Mouse (Mus musculus) right cerebral cortex, postnatal 14 days (tissue): Measurements from ENCODE around the gene Naaladl2.
"Not testable (repeated sequence)": the region's sequence is repeated elsewhere in the genome, so short reads cannot be mapped to it uniquely, and the experiment has no call there.

ENCODE experiments used
- DNase-seq: peaks from one replicate; pipeline ENCODE4 v3.0.0; 2022

Naaladl2 gene

DNA sequence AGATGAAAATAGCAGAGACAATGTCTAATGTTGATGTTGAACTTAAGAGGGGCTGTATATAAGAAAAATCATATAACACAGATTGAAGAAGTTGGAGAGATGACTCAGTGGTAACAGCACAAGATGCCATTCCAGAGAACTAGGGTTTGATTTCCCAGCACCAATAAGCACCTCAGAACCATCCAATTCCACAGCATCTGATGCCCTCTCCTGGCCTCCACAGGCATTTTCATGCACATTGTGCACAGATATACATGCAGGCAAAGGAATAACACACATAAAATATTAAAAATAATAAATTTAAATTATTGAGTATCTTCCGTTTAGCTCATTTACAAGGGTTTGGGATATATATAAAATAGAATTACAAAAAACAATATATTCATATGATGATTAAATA lies 926.6 kb downstream of the Naaladl2 start:
- DNase-seq, result no peak

DNA sequence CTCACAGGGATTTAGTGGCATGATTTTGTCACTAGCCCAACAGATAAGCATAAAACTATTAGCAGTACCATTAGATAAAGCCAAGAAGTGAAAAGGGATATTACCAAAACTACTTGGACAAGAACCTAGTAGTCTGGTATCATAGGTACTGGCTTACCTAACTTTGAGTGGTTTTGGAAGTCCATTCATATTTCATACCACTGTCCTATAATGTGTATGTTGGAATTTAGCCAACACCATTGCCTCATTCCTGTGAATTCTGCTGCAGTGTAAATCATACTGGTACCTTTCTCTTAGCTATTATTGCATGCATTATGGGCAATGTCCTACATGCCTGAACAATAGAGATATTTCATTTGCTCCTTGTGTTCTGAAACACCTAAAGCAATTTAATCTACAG lies 977.5 kb downstream of the Naaladl2 start:
- no peak for DNase-seq

DNA sequence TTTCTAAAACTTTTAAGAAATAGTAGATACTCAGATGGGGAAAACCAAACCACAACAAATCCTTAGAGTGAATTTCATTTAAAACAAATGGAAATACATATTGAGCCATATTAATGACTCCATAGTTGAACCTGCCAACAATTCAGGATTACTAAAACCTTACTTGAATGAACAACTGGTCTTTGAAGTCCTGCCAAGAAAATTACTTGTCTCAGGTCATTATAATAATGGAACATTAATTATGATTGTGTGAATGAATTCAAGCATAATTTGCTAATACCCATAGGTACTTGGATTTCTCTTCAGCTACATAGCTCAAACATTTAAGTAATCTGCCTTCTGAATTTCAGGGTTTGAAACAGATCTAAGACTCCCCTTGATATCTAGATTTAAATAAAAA lies 980.1 kb downstream of the Naaladl2 start:
- no peak for DNase-seq

DNA sequence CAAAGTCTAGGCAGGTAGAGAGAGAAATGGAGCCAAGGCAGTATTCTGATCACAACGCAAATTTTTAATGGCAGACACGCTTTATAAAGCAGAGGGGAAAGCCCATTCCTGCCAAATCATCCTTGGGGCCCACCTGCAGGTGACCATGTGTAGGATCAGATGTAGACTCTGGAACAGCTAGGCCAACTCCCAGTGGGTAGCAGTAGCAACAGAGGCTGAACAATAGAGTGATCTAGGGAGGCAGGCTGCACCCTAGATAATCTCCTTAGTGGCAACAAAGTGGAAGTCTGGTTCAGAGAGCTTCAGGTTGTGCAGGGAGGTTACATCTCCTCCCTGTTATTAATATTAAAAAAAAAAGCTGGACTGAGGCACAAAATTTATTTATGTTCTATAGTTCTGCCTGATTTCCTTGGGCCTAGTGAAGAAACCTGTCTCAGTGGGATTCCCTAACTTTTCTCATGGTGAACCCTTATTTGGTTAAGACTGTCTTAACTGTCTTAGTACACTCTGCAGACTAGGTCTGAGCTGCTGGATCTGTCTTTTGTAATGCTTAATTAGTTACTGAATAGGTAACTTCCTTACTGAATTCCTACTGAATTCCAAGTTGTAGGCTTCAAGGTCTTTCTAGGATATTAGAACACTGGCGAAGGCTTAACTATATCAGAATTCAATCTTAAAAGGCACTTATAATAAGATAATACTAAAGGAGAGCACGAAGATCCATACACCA lies 992.8 kb downstream of the Naaladl2 start:
- DNase-seq, result not testable (repeated sequence)

DNA sequence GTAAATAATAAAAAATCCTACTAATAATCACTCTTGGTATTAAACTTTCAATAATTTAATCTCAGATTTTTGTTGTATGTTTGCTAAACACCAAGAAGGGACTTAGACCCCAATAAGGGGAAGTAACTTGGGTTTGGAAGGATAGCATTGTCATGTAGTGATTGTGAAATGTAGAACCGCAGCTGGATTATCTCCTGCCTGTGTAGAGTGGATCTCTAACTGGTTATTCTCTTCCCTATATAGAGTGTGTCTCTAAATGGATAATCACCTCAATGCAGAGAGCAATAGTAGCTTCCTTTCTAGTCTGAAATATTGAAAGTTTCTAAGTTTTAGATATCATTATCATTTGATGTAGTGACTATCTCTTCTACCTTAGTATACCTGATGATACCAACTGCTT lies 1001.3 kb downstream of the Naaladl2 start:
- DNase-seq, result no peak

DNA sequence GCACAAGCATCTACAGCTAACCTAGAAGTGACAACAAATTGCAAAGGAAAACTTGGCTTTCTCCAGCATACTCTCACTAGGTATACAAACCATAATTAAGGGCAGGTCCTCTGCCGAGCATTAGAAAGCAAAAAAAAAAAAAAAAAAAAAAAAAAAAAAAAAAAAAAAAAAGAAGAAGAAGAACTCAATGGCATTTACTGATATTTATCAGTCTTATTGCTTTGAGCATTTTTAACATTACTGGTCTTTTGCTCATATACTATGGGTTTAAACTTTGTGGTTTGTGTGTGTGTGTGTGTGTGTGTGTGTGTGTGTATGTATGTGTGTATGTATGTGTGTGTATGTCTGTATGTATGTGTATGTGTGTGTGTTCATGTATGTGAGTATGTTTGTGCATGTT lies 1006.1 kb downstream of the Naaladl2 start:
- DNase-seq, result no peak

DNA sequence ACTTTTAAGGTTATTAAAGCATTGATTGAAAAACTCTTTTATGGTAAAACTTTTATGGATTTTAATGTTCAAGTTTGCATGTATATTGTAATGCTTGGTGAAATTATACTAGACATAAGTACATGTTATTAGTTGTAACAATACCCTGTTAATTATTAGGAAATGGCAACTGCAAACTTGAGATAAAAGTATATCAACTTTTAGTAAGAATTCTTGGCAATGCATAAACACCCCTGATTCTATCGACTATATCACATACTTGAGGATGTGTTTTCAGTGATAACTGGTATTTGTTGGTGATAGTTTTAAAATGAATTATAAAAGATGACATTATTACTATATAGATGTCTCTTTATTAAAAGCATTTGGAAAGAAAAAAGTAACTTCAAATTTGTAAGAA lies 1017.9 kb downstream of the Naaladl2 start:
- DNase-seq, result no peak

DNA sequence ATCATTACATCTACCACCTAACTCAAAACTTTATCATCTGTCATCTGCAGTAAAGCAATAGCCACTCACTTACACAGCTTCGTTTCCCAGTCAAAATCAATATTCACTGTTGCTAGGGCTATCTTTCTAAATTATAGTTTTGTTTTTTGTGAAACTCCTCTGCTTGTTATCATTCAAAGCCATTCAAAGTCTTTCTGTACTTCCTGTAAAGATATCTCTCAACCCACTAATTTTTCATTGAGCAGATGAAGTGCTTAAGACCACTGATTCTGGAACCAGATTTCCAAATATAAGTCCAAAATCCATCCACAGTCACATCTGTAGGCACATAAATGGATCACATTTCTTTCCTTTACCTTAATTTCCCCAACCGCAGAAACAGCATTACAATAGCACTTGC lies 1020.0 kb downstream of the Naaladl2 start:
- DNase-seq, result no peak

DNA sequence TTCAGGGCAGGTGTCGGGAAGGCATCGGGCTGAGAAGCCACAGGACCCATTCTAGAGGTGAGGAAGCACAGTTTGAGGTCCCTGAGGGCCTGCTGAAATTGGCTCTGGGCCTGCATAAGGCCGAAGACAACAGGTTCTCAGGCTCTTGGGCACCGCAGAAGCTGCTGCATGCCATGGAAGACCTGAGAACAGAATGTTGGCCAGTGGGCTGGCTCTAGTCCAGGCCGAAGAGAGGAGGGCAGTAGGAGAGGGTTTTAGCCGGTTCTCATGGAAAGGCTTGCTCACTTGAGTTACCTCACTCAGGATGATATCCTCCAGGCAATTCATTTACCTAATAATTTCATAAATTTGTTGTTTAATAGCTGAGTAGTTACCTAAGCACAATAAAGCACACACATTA lies 1025.9 kb downstream of the Naaladl2 start:
- no peak for DNase-seq

DNA sequence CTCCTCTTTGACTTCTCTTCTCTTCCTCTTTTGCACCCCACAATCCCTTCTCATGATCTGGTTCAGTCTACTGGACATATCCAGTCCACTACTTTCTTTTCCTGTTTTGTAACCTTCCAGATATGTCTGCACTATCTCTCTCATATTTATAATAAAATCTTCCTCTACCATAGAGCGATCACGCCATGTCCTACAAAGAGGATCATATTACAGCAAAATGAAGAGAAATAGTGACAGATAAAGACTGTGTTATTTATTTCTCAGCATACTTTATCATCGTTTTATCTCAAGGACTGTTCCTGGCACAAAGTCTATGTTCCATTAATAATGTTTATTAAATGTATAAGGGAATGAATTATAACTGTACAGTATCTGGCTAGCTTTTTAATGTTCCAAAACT lies 1029.2 kb downstream of the Naaladl2 start:
- DNase-seq, result no peak

DNA sequence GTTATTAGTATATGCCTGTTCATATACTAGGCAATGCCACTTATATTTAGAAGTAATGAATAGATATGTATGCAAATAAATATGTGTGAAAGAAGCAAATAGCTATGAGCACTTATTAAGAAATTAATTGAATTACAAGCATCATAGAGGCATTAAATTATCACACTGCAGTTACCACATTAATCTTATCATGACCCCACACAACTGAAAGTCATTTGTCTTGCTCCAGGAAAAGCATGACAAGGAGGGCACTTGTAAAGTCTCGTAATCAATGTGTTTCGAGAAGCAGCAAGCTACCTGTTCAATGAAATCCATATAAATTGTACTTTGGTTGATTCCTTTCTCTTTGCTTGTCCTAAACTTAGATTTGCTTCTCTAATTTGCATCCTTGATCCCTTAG lies 1030.7 kb downstream of the Naaladl2 start:
- no peak for DNase-seq

DNA sequence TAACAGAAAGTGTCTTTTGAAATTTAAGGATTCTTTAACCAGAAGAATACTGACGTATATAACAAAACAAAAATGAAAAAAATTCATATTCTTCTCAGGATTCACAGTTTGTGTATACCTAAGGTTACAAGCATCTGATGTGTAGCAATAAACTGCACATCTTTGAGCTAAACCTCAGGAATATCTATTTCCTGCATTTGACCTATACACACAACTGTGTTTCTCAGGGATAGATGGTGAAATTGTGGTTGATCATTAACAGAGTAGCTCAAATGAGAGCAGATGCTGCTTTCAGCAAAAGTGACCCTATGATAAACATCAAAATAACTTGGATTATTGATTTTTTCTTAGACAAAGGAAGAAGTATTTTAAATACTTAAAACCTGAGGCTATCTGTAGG lies 1037.7 kb downstream of the Naaladl2 start:
- no peak for DNase-seq

DNA sequence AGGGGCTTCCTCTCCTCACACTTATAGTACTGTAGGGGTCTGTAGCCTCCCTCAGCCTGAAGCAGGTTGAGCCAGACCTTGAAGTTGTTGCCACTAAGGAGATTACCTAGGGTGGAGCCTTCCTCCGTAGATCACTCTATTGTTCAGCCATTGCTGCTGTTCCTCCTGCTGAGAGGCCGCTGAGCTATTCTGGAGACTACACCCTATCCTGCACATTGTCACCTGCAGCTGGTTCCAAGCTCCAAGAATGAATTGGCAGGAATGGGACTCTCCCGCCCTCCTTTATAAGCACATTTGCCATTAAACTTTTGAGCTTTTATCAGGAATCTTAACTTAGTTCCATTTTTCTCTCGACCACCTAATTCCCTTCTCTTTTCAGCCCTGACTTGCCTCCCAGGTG lies 1064.3 kb downstream of the Naaladl2 start:
- no peak for DNase-seq

DNA sequence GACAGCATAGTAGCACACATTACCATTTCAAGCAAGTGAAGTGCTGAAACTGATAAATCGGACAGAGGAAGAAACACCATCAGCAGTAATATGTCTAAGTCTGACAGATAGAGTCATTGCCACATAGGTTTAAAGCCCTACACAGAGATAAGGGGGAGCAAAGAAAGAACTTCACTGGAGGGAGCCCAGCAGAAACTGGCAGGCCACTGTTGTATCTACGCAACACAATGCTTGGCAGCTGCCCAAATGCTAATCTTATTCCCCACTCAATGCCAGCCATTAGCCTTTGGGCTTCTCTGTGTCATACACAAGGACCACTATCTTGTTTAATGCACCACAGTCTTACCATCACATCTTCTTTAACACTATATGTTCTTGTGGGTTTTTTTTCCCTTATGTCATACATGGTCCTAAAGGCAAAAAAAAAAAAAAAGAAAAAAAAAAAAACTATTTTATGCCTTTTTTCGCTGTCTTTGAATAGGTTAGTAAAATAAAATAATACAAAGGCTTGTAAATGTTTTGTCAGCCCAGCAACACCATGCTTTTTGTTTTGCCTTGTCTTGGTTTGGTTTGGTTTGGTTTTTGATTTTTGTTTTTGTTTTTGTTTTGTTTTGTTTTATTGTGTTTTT lies 1072.8 kb downstream of the Naaladl2 start:
- DNase-seq, result peak; percentile 6

DNA sequence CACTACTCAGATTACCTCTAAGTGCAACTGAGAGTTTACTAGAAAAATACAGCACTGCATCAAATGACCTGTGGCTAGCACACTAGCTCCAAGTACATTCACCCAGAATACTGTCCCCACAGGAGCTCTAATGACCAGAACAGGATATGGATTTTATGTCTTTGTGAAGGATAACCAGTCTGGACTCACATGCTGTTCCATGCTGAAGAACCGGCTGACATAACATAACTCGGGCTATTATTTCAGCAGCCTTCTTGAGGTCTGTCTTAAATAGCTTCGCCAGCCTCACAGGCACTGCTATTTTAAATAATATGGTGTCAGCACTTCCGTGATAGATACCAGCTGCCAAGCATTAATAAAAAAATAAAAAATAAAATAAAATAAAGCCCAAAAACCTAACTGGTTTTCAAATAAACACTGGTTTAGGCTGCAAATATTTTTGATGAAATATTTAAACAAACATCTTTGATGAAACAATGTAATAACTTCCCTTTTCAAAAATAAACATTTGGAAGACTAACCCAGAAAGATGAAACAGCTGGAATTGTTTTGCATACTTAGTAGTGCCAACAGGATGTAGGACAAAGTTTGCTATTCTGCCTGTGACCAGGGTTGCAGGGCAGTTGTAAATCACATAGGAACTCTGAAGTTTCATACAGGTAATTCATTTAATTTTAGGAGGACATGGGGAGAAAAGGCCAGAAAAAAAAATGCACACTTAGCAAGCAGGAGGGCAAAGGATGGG lies 1073.5 kb downstream of the Naaladl2 start:
- DNase-seq, result no peak

DNA sequence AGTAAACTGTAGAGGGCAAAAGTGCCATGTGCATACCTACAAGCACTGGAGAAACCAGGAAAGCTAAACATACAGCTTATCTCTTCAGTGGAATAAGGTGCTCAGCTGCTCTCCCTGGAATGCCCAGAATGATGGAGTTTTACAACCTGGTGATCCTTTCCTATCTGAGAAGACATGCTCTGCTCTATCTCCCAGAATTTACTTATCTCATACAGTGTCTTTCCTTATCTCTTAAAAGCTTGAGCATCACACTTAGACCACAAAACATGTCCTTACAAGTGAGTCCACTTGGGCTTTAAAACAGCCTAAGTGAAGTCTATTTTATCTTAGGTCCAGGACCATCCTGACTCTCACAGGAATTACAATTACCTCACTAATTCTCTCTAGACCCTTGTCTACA lies 1095.8 kb downstream of the Naaladl2 start:
- no peak for DNase-seq

DNA sequence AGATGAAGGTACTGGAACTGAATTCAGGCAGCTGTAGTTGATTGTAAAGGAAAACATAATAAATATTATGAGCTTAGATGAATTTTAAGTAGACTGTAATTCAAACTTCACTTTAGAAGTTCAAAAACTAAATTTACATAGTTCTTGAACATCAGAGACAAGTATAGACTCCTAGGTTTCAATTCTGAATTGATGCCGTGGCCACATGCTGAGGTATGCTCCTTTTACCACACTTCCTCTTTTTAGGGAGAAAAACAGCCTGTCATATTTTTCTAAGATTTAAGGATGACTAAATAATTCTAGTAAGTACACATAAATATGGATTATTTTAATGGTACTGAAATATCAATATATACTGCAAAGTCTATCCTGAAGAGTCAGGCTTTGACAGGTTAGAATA lies 1142.3 kb downstream of the Naaladl2 start:
- no peak for DNase-seq

DNA sequence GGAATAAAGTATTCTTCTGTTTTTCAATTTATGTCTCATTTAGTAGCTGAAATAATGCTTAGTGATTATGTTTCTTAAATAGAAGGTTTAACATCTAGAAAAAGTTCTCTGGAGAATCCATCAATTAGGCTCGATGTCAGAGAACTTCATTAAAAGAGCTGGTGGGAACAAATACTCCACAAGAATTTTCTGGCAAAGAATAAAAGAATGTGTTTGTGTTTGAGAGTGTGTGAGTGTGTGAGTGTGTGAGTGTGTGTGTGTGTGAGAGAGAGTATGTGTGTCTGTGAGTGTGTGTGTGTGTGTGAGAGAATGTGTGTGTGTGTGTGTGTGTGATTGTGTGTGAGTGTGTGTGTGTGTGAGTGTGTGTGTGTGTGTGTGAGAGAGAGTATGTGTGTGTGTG lies 1170.3 kb downstream of the Naaladl2 start:
- no peak for DNase-seq

DNA sequence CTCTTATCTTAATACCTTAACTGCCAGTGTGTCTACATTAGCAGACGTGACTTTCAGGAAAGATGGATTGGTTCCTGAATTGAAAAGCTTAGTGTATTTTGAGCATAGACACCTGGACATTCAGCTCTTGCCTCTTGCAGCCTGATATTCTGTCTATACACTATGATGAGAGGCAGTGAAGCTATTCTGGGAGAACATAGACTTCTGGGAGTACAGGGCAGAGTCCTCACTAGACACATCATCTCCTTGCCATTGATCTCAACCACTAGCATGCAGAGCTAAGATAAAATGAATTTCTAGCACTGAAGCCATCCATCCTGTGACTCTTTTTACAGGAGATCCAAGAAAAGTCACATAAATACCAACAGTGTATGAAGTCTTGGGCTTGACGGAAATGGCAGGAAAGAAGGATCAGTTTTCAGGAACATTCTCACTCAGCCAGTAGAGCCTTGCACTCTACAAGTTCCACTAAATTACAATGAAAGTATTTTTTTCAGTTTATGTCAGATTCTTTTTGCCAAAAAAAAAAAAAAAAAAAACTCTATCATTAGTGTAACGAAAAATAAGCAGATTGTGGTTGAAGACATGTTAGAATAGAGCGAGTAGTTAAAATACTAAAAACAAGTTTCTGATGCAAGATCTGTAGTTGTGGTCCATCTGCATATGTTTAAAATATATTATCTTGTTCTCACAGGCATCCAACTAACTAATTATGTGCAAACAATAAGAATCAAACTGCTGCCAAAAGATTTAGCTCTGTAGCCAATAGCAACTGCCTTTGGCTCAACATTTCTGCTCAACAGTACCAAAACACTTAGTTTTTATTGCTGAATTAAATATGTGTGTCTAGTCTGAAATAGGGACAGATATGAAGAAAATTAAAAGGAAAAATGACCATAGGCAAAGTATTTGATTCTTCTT lies 1171.1 kb downstream of the Naaladl2 start:
- DNase-seq, result no peak

DNA sequence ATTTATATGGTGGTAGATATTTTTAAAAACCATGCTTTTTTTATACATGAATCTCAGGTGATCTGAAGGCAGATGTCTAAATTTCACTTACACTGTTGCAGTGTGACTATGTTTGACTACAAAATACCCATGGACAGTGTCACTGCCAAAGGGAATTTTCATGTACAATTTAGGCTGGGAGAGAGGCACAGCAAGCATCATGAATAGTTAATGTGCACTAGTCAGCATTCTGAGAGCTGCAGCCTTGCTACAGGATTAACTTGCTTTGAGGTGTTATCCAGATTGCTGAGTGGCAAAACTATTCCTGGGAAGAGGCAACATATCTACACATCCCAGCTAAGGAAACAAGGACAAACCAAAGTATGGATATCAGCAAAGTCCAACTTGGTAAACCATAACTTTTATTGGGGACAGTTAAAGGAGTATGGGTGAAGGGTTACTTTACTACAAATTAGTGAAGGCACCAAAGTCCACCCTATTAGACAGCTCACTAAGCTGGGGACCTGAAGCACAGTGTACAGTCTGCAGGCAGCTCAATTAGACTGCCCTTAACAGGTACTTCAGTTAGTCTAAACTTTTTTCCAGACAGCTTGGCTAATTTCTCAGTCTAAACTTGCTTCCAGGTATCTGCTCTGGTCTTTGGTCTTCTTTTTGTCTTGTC lies 1181.0 kb downstream of the Naaladl2 start:
- DNase-seq, result no peak

DNA sequence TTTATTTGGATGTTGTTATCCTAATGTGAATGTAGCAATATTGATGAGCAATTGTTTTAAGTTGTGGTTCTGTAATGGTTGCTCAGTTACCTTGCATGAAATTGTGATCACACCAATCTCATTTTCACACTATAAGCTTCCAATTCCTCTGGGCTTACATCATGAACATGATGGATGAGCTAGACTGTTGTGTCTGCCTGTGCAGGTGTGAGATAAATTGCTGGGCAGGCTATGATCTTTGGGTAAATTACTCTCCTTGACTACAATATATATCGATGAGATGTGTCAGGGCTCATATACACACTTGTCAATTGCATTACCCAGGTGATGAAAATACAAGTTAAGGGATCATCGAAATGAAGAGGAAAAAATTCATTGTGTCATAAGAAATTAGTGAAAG lies 1197.9 kb downstream of the Naaladl2 start:
- DNase-seq, result no peak

DNA sequence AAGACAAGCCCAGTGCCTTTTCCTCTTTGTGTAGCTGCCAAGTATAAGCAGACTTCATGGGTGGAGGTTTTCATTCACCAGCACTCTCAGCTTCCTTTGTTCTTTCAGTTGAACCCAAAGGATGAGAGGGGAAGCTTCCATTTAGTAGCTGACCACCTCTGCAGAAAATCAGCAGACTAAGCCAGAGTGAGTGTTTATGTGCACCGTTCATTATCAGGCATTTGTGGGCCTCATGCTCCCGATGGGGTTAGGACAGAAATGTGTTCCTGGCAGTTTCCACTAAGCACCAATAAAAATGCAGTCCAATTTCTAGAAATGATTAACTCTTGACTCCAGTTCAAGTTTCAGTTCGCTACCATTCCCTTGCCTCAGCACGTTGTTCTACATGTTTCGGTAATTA lies 1206.8 kb downstream of the Naaladl2 start:
- no peak for DNase-seq

DNA sequence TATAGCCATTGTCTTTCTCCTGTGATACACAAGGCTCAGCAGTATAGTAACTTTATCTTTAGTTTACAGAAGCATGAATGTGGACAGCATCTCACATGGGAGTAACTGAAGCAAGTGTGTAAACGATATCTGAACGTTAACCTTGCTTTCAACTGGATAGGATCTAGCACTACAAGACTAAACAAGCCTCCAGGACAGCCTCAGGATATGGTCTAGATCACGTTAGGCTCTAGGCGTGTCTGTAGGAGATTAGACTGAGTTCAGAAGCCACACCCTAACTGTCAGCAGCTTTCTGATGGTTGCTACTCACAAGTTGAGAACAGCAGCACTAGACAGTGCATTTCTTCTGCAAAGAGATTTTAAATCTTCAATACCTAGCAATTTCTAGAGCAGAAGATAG lies 1216.0 kb downstream of the Naaladl2 start:
- DNase-seq, result no peak
